Mouse (Mus musculus) ES-E14 (cell line): ENCODE measurements around the gene Nlgn2. TPM values are rescaled to one million over a fixed set of nuclear protein-coding genes. Genes with fewer than 3 reads are reported as not detected.

ENCODE experiments used
- DNase-seq: peaks from one replicate; pipeline ENCODE4 v3.0.0-alpha.2; 2013; ENCODE audit warnings: low read depth, low spot score
- H3K27ac ChIP-seq: 2 replicates; pipeline ENCODE4 v1.5.1; 2012; ENCODE audit warnings: low read depth, mild to moderate bottlenecking, low read length, moderate library complexity, mixed read lengths; ENCODE audit not compliant: poor library complexity, insufficient read depth, severe bottlenecking
- H3K36me3 ChIP-seq: 2 replicates; pipeline ENCODE4 v1.6.1; 2012; ENCODE audit warnings: mild to moderate bottlenecking, low read length, moderate library complexity, mixed read lengths; ENCODE audit not compliant: control insufficient read depth, poor library complexity, insufficient read depth, severe bottlenecking
- H3K4me1 ChIP-seq, 2 experiments: fragments of 150-350 bp in 1 of 2; sonication (generic) in 1 of 2; 2 replicates each; pipeline ENCODE4 v1.6.1; 2012; ENCODE audit warnings: low read length in 2 of 2, mild to moderate bottlenecking in 1 of 2, mixed read lengths in 1 of 2; ENCODE audit not compliant: control insufficient read depth in 2 of 2, insufficient read depth in 2 of 2, poor library complexity in 1 of 2
- H3K4me3 ChIP-seq, 2 experiments: fragments of 150-350 bp in 1 of 2; sonication (generic) in 1 of 2; 2 replicates each; pipeline ENCODE4 v1.5.1; 2012; ENCODE audit warnings: low read length in 2 of 2, low read depth in 1 of 2, mild to moderate bottlenecking in 1 of 2, mixed read lengths in 1 of 2; ENCODE audit not compliant: insufficient read depth in 1 of 2, poor library complexity in 1 of 2, severe bottlenecking in 1 of 2
- H3K9ac ChIP-seq: 2 replicates; pipeline ENCODE4 v1.6.1; 2012; ENCODE audit warnings: low read depth, mild to moderate bottlenecking, low read length, mixed read lengths; ENCODE audit not compliant: poor library complexity, insufficient read depth, severe bottlenecking
- H3K9me3 ChIP-seq: fragments of 150-350 bp; sonication (generic); 2 replicates; pipeline ENCODE4 v1.6.1; 2012; ENCODE audit warnings: low read depth, mild to moderate bottlenecking, low read length; ENCODE audit not compliant: control insufficient read depth, insufficient read depth
- CHD2 ChIP-seq: IDR thresholded peaks from 2 replicates; pipeline ENCODE4 v1.6.1; 2014; ENCODE audit warnings: mild to moderate bottlenecking, low read depth, low read length, inconsistent platforms
- HCFC1 ChIP-seq: IDR thresholded peaks from 2 replicates; pipeline ENCODE4 v1.6.1; 2012; ENCODE audit warnings: low read length, inconsistent platforms, borderline replicate concordance; ENCODE audit not compliant: insufficient read depth
- MAFK ChIP-seq: IDR thresholded peaks from 2 replicates; pipeline ENCODE4 v1.6.1; 2014; ENCODE audit warnings: mild to moderate bottlenecking, low read depth, low read length, inconsistent platforms; ENCODE audit not compliant: insufficient read depth
- ZC3H11A ChIP-seq: IDR thresholded peaks from 2 replicates; pipeline ENCODE4 v1.6.1; 2012; ENCODE audit warnings: low read depth, mild to moderate bottlenecking, inconsistent platforms, low read length, borderline replicate concordance
- ZNF384 ChIP-seq: IDR thresholded peaks from 2 replicates; pipeline ENCODE4 v1.6.1; 2012; ENCODE audit warnings: low read depth, low read length, inconsistent platforms
- in situ Hi-C, 2 experiments: fragments of 600-800 bp; cut with MboI; formaldehyde crosslinking; loops; one replicate each; pipeline ENCODE4 v1.15.1; 2025; ENCODE audit warnings: low sequenced_read_pairs in 2 of 2, inconsistent platforms in 1 of 2; ENCODE audit not compliant: unreplicated experiment in 2 of 2
- total RNA-seq: library from RNA; depleted of rRNA; stranded (reverse); fragments of 300-350 nt; gene quantifications from 2 replicates; pipeline ENCODE4 v1.2.3, GENCODE M21; 2012

Gene Nlgn2
- total RNA-seq, 1 experiment: 8.9 TPM

GRCm38 (mm10) chr11:69880506-69880852 lies 42.9 kb upstream of the Nlgn2 start:
- Histone ChIP-seq H3K4me1 (peaks cover 4 to 27% of the 10 kb centered on the region in 2 experiments; a peak in 3 of 4 replicates), H3K27ac (no peak overlapping the region), H3K9me3 (no peaks in the 10 kb centered on the region), H3K9ac (peak overlapping the region; percentile 35; the same call in 1 of the 2 replicates), H3K4me3 (peak overlapping the region; percentile 51 to 68), H3K36me3 (peaks cover 3% of the 10 kb centered on the region; the same call in 1 of the 2 replicates)
- TF ChIP-seq MAFK (peak; percentile 98), CHD2 (no peak)
- peak; percentile 47 for DNase-seq
- in situ Hi-C loops: no loop called here

- TF ChIP-seq MAFK (no peak), ZNF384 (no peak), ZC3H11A (no peak), HCFC1 (no peak), CHD2 (no peak)
- H3K4me3 ChIP-seq: peak overlapping the region; percentile 29 to 68; a peak in 3 of 4 replicates
- H3K4me1 ChIP-seq: peaks cover 4 to 27% of the 10 kb centered on the region in 2 experiments; a peak in 3 of 4 replicates
- H3K9ac ChIP-seq: no peak overlapping the region; the same call in 1 of the 2 replicates
- H3K36me3 ChIP-seq: peaks cover 2% of the 10 kb centered on the region; the same call in 1 of the 2 replicates
- no peak for DNase-seq
- no peaks in the 10 kb centered on the region for H3K9me3 ChIP-seq
- no peak overlapping the region for H3K27ac ChIP-seq
- in situ Hi-C loops: loop anchor here in 1 of 2 experiments (10.0 kb wide), 1 partner anchor 75 kb away; the partner anchor contains the start of genes Fgf11 and Tmem102
Measured at GRCm38 (mm10) chr11:69879711-69880110, 42.1 kb upstream of the Nlgn2 start.

GRCm38 (mm10) chr11:69878952-69879351 lies 41.4 kb upstream of the Nlgn2 start:
- TF ChIP-seq ZC3H11A: no peak
- no peak for TF ChIP-seq MAFK
- no peak for TF ChIP-seq HCFC1
- TF ChIP-seq CHD2: no peak
- TF ChIP-seq ZNF384: no peak
- Histone ChIP-seq H3K4me3 (no peak overlapping the region; a peak in 1 of 4 replicates), H3K36me3 (no peaks in the 10 kb centered on the region), H3K9me3 (no peaks in the 10 kb centered on the region), H3K4me1 (peaks cover 4 to 27% of the 10 kb centered on the region in 2 experiments; a peak in 3 of 4 replicates), H3K9ac (no peak overlapping the region; the same call in 1 of the 2 replicates), H3K27ac (no peak overlapping the region)
- in situ Hi-C loops: loop anchor here in 1 of 2 experiments (10.0 kb wide), 1 partner anchor 74 kb away; the partner anchor contains the start of genes Fgf11 and Tmem102
- no peak for DNase-seq

GRCm38 (mm10) chr11:69878399-69878798 lies 40.8 kb upstream of the Nlgn2 start:
- no peak overlapping the region for H3K27ac ChIP-seq
- H3K9ac ChIP-seq: no peak overlapping the region
- in situ Hi-C loops: loop anchor here in 1 of 2 experiments (10.0 kb wide), 1 partner anchor 74 kb away; the partner anchor contains the start of genes Fgf11 and Tmem102
- TF ChIP-seq HCFC1 (no peak), ZNF384 (no peak), CHD2 (no peak), MAFK (no peak), ZC3H11A (no peak)
- no peak for DNase-seq
- H3K9me3 ChIP-seq: no peaks in the 10 kb centered on the region
- H3K36me3 ChIP-seq: no peaks in the 10 kb centered on the region
- H3K4me3 ChIP-seq: no peak overlapping the region
- H3K4me1 ChIP-seq: peaks cover 4 to 27% of the 10 kb centered on the region in 2 experiments; a peak in 3 of 4 replicates
